Mouse (Mus musculus) intestine, postnatal 0 days (tissue): Measurements from ENCODE around the gene Mfsd2a. TPM values are rescaled to one million over a fixed set of nuclear protein-coding genes. Genes with fewer than 3 reads are reported as not detected.
A peak's percentile ranks its signal among the peaks of the same experiment; 100 is the strongest.

Experiments used
- ATAC-seq: fragments of 200-750 bp; cut with Nextera tagmentation; 2 replicates; pipeline ENCODE4 v1.8.0; 2017; ENCODE audit warnings: mild to moderate bottlenecking, moderate TSS enrichment, moderate library complexity
- H3K27ac ChIP-seq: fragments of 300-500 bp; sonication (generic); 2 replicates; pipeline ENCODE4 v1.5.1; 2014; ENCODE audit warnings: mild to moderate bottlenecking, low read depth, low read length, moderate library complexity
- H3K27me3 ChIP-seq: fragments of 300-500 bp; sonication (generic); replicated peaks from 2 replicates; pipeline ENCODE4 v1.6.1; 2014; ENCODE audit warnings: low read length, mixed read lengths; ENCODE audit not compliant: control insufficient read depth, insufficient read depth
- H3K36me3 ChIP-seq: fragments of 300-500 bp; sonication (generic); 2 replicates; pipeline ENCODE4 v1.6.1; 2014; ENCODE audit warnings: mild to moderate bottlenecking, moderate library complexity; ENCODE audit not compliant: control insufficient read depth, insufficient read depth
- H3K4me1 ChIP-seq: fragments of 300-500 bp; sonication (generic); replicated peaks from 2 replicates; pipeline ENCODE4 v1.6.1; 2014; ENCODE audit warnings: antibody characterized with exemption, low read length, mixed read lengths; ENCODE audit not compliant: control insufficient read depth, insufficient read depth
- H3K4me2 ChIP-seq: fragments of 300-500 bp; sonication (generic); replicated peaks from 2 replicates; pipeline ENCODE4 v1.6.1; 2014; ENCODE audit warnings: low read depth, mild to moderate bottlenecking, moderate library complexity
- H3K4me3 ChIP-seq: fragments of 300-500 bp; sonication (generic); 2 replicates; pipeline ENCODE4 v1.5.1; 2014; ENCODE audit warnings: low read depth, low read length
- H3K9ac ChIP-seq: fragments of 300-500 bp; sonication (generic); 2 replicates; pipeline ENCODE4 v1.6.1; 2014; ENCODE audit warnings: mild to moderate bottlenecking, low read depth, low read length
- H3K9me3 ChIP-seq: fragments of 300-500 bp; sonication (generic); 2 replicates; pipeline ENCODE4 v1.6.1; 2016; ENCODE audit warnings: mixed run types; ENCODE audit not compliant: control insufficient read depth
- CTCF ChIP-seq: sonication (generic); IDR thresholded peaks from 2 replicates; pipeline ENCODE4 v1.5.1; 2016; ENCODE audit warnings: low read depth, mild to moderate bottlenecking, control low read depth, antibody characterized with exemption, moderate library complexity
- WGBS: fragments of 180-500 bp; shearing (Covaris S2); extraction: QIAGEN DNeasy Blood & Tissue Kit; methylation state at CpG from one replicate; pipeline ENCODE4 v1.1.7; 2014; 5-methylcytosine and 5-hydroxymethylcytosine counted together
- polyA plus RNA-seq: library from polyadenylated mRNA; unstranded; fragments of >200 nt; fragmentation: Nextera tagmentation; extraction: Ambion mirVana; gene quantifications from 2 replicates; pipeline ENCODE4 v1.2.1, GENCODE M21; 2015

Mfsd2a gene
- polyA plus RNA-seq, 1 experiment from 2014 or later: 247 TPM

DNA sequence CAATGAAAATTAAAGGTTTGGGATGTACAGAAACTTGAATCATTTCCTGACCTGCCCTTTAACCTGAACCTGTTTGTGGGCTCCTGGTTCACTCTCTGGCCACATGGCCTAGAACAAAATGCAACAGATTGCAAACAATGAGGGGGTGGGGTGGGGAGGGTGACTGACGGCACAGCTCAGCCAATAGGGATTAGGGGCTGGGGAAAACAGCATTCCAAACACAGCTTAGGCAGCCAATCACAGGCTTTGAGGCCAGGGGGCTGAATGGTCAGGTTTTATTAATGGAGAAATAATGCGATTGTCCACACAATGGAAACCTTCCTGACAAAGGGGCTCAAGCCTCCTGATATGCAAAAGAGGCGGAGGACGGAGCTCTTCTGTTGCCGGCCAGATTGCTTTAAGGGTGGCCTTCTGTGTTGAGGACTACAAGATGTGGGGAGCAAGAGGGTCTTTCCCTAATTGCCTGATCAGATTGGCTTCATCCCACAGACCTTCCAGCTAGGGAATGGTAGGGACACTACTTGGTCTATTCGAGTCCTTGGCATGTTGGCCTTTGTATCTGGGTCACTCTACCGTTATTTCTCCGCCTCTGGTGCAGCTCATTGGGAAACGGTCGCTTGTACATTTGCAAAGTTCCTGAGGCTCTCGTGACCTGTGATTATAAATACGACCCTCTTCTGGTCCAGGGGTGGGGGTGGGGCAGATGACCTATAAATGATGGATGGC, 37.7 kb upstream of the Mfsd2a start:
- Histone ChIP-seq H3K9ac (no peak overlapping the region), H3K4me1 (no peaks in the 10 kb centered on the region), H3K27me3 (no peaks in the 10 kb centered on the region; the same call in 1 of the 2 replicates), H3K36me3 (no peaks in the 10 kb centered on the region), H3K4me3 (no peak overlapping the region), H3K9me3 (no peaks in the 10 kb centered on the region), H3K4me2 (no peak overlapping the region), H3K27ac (no peak overlapping the region)
- no peak for ATAC-seq
- TF ChIP-seq CTCF: no peak
- WGBS: 40% methylated on average over 12 of the region's 12 CpGs

DNA sequence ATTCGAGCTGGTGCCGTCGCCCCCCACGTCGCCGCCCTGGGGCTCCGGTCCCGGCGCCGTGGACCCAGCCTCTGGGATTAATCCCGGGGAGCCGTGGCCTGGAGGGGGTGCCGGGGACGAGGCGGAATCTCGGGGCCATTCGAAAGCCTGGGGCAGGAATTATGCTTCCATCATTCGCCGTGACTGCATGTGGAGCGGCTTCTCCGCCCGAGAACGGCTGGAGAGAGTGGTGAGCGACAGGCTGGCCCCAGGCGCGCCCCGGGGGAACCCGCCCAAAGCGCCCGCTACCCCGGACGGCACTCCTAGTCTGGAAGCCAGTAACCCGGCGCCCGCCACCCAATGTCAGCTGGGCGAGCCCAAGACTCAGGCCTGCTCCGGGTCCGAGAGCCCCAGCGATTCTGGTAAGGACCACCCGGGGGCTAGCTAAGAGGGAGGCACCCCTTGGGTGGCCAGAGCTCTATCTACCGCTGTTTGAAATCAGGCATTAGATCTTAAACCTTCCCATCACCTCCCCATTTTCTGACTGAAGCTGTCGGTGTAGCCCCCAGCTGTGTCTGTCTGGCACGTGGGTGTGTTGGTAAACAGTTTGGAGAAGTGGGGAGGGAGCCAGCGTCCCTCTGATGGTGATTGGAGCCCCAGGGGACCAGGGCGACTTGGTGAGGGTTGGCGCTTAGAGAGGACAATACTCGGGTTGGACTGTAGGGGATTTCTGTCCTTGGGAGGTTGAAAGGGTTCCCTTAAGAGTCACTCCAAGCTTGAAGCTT, 35.8 kb upstream of the Mfsd2a start:
- Histone ChIP-seq H3K27me3 (no peaks in the 10 kb centered on the region; the same call in 1 of the 2 replicates), H3K27ac (no peak overlapping the region)
- WGBS: 2% methylated on average over 47 of the region's 47 CpGs

DNA sequence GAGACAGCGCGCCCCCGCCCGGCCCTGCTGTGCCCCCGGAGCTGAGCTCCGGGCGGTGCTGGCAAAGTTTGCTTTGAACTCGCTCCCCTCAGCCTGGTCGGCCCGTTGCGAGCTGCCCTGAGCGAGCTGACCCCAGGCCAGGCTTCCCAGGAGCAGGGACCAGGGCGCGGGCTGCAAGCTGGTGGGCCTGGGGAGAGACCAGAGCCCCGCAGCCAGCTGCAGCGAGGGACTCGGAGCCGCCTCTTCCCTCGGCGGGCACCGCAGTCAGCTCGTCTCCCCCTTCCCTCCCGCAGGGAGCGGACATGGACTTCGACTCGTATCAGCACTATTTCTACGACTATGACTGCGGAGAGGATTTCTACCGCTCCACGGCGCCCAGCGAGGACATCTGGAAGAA, 35.2 kb upstream of the Mfsd2a start:
- WGBS: 1% methylated on average over 28 of the region's 32 CpGs
- no peak for TF ChIP-seq CTCF
- H3K27me3 ChIP-seq: no peaks in the 10 kb centered on the region; the same call in 1 of the 2 replicates
- peak overlapping the region; percentile 64 for H3K9ac ChIP-seq
- peak overlapping the region; percentile 66 for H3K4me3 ChIP-seq
- H3K27ac ChIP-seq: peak overlapping the region; percentile 46; the same call in 1 of the 2 replicates
- H3K9me3 ChIP-seq: no peaks in the 10 kb centered on the region
- H3K4me2 ChIP-seq: peak overlapping the region; percentile 100
- no peaks in the 10 kb centered on the region for H3K4me1 ChIP-seq
- H3K36me3 ChIP-seq: no peaks in the 10 kb centered on the region
- ATAC-seq: peak; percentile 37

More for the DNA sequence above, 35.8 kb upstream of the Mfsd2a start:
- H3K4me3 ChIP-seq: peak overlapping the region; percentile 66
- ATAC-seq: peak; percentile 19; the same call in 1 of the 2 replicates
- H3K4me1 ChIP-seq: no peaks in the 10 kb centered on the region
- H3K9ac ChIP-seq: peak overlapping the region; percentile 64
- no peaks in the 10 kb centered on the region for H3K9me3 ChIP-seq
- H3K4me2 ChIP-seq: peak overlapping the region; percentile 100
- no peaks in the 10 kb centered on the region for H3K36me3 ChIP-seq
- peak; percentile 51 for TF ChIP-seq CTCF

DNA sequence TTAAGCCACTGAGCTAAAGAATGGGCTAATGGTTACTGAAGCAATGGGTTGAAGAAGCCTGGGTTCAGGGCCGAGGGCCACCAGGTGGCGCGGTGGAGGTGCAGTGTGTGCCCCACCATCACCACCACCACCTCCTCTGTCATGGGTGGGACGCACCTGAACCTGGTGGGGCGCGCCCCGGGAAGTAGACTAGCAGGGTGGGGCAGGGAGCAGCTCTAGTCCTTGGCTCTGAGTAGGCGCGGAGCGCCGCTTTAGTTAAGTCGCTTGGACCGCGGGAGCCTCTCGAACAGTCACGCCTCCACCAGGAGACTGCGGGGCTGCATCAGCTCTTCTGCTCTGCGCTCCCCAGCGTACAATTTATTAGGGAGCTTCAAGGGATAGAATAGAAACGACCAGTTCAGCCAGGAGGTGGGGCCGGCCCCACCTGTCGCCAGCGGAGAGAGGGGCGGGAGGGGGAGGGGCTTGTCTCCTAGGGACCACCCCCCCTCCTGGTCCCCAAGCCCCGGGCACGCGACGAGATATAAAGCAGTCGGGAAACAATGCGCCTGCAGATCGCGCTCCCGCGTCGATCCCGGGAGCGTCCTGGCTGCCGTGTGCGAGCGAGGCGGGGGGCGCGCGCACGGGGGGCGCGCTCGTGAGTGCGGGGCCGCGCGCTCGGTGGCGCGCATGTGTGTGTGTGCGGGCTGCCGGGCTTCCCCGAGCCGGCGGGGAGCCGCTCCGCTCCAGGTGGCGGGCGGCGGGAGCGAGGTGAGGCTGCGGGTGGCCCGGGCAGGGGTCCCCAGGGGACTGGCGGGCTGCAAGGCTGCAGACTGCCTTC, 34.6 kb upstream of the Mfsd2a start, which contains the start of gene Mycl:
Gene Mycl (plus strand): TSS at position 249 of the 817 bp plus-strand sequence.
- TF ChIP-seq CTCF: peak; percentile 93
- H3K4me1 ChIP-seq: no peaks in the 10 kb centered on the region
- under 1% methylated on average over 67 of the region's 69 CpGs for WGBS
- ATAC-seq: peak; percentile 84
- H3K36me3 ChIP-seq: no peaks in the 10 kb centered on the region
- H3K4me2 ChIP-seq: peak within 1 kb of the TSS; percentile 100
- H3K9ac ChIP-seq: peak within 1 kb of the TSS; percentile 64
- no peaks in the 10 kb centered on the region; the same call in 1 of the 2 replicates for H3K27me3 ChIP-seq
- H3K4me3 ChIP-seq: peak within 1 kb of the TSS; percentile 66
- no peaks in the 10 kb centered on the region for H3K9me3 ChIP-seq
- peak within 1 kb of the TSS; percentile 46; the same call in 1 of the 2 replicates for H3K27ac ChIP-seq

DNA sequence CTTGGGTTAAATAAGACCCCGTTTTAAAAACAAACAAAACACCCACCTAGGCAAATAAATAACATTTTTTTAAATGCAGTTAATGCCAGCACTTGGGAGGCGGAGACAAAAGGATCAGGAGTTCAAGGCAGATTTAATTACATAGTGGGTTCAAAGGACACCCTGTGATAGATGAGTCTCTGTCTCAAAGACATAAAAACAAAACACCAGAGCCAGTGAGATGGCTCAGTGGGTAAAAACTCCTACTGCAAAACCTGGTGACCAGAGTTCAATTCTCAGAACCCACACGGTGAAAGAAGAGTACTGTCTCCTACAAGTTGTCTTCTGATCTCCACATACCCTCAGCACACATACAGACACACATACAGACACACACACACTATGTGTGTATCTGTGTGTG, 31.3 kb upstream of the Mfsd2a start:
- H3K27me3 ChIP-seq: no peaks in the 10 kb centered on the region; the same call in 1 of the 2 replicates
- H3K4me1 ChIP-seq: no peaks in the 10 kb centered on the region
- no peak overlapping the region for H3K9ac ChIP-seq
- 31% methylated on average over 3 of the region's 3 CpGs for WGBS
- no peak overlapping the region for H3K4me2 ChIP-seq
- no peak for ATAC-seq
- no peaks in the 10 kb centered on the region for H3K9me3 ChIP-seq
- no peak overlapping the region for H3K4me3 ChIP-seq
- TF ChIP-seq CTCF: no peak
- no peaks in the 10 kb centered on the region for H3K36me3 ChIP-seq
- H3K27ac ChIP-seq: no peak overlapping the region
